Mouse (Mus musculus) hindbrain, embryonic 11.5 days (tissue): ENCODE measurements at regions not wholly inside any gene's neighbourhood (a gene's known extent, or its start where the extent isn't known, plus 50 kb on each side); places are given as distances from the start of the nearest gene placed in this dataset.

Experiments used
- ATAC-seq: fragments of 200-750 bp; cut with Nextera tagmentation; 2 replicates; pipeline ENCODE4 v1.8.0; 2017; ENCODE audit warnings: mild to moderate bottlenecking, moderate TSS enrichment, moderate library complexity; ENCODE audit not compliant: low FRiP score
- DNase-seq: peaks from one replicate; pipeline ENCODE4 v3.0.0-alpha.2; 2015; ENCODE audit warnings: low spot score
- H3K27ac ChIP-seq: fragments of 300-500 bp; sonication (generic); 2 replicates; pipeline ENCODE4 v1.5.1; 2014; ENCODE audit warnings: mild to moderate bottlenecking, low read depth, low read length
- H3K27me3 ChIP-seq: fragments of 300-500 bp; sonication (generic); 2 replicates; pipeline ENCODE4 v1.6.1; 2014; ENCODE audit warnings: mild to moderate bottlenecking, low read length, moderate library complexity, mixed read lengths; ENCODE audit not compliant: control insufficient read depth, insufficient read depth
- H3K36me3 ChIP-seq: fragments of 300-500 bp; sonication (generic); 2 replicates; pipeline ENCODE4 v1.6.1; 2014; ENCODE audit warnings: mild to moderate bottlenecking, low read length, moderate library complexity, mixed read lengths; ENCODE audit not compliant: control insufficient read depth, insufficient read depth
- H3K4me1 ChIP-seq: fragments of 300-500 bp; sonication (generic); replicated peaks from 2 replicates; pipeline ENCODE4 v1.6.1; 2014; ENCODE audit warnings: low read length, mixed read lengths; ENCODE audit not compliant: control insufficient read depth, insufficient read depth
- H3K4me2 ChIP-seq: fragments of 300-500 bp; sonication (generic); replicated peaks from 2 replicates; pipeline ENCODE4 v1.6.1; 2014; ENCODE audit warnings: mild to moderate bottlenecking, low read depth, low read length
- H3K4me3 ChIP-seq: fragments of 300-500 bp; sonication (generic); 2 replicates; pipeline ENCODE4 v1.5.1; 2014; ENCODE audit warnings: low read depth, low read length
- H3K9ac ChIP-seq: fragments of 300-500 bp; sonication (generic); 2 replicates; pipeline ENCODE4 v1.6.1; 2014; ENCODE audit warnings: low read depth, low read length
- H3K9me3 ChIP-seq: fragments of 300-500 bp; sonication (generic); 2 replicates; pipeline ENCODE4 v1.6.1; 2016; ENCODE audit warnings: low read length; ENCODE audit not compliant: control insufficient read depth
- WGBS: fragments of 180-500 bp; shearing (Covaris S2); extraction: QIAGEN DNeasy Blood & Tissue Kit; methylation state at CpG from one replicate; pipeline ENCODE4 v1.1.7; 2014; 5-methylcytosine and 5-hydroxymethylcytosine counted together

DNA sequence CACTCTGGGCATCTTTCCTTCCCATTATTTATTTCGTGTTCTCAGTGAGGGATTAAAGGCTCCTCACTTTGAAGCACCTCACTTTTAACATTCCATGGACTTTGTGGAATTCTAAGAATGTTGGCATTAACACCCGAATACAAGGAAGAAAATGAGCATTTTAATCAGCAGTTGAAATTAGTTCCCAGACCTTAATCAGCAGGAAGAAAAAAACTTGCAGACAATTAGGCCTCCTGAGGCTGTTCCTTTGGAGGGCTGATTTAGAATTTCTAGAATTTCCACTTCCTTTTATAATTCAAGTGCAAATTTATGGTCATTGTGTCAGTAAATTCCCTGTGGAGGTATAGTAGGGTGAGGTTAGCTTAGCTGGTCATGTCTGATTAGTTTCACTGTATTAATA is 407.6 kb downstream of the Dync2h1 start:
- 58% methylated on average over 2 of the region's 2 CpGs for WGBS
- ATAC-seq = no peak
- no peak for DNase-seq

DNA sequence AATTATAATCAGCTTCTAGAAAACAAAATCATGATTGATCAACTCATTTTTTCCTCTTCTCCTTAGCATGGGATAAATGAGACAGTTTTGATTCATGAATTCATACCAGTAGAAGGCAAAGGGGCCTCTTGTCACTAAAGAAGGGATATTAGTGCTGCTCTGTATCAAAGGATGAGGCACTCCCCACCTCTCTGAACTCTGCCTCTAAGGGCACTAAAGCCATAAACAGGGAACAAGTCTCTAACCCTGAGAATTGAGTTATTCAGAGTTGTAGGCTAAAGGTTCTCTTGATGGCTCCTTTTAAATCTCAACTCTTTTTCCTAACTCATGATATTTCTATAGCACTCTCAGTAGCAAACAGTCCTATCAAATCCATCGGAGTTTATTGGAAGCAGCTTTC is 442.8 kb downstream of the Dync2h1 start:
- Histone ChIP-seq H3K4me2 (no peak overlapping the region), H3K27me3 (no peaks in the 10 kb centered on the region), H3K9ac (no peak overlapping the region), H3K9me3 (no peaks in the 10 kb centered on the region), H3K36me3 (no peaks in the 10 kb centered on the region), H3K27ac (no peak overlapping the region), H3K4me3 (no peak overlapping the region), H3K4me1 (no peaks in the 10 kb centered on the region)
- no peak for DNase-seq
- WGBS = 97% methylated on average over 1 of the region's 1 CpGs
- ATAC-seq = no peak

More for the DNA sequence above, 407.6 kb downstream of the Dync2h1 start:
- H3K27ac ChIP-seq = no peak overlapping the region
- H3K4me2 ChIP-seq = no peak overlapping the region
- H3K4me1 ChIP-seq = no peaks in the 10 kb centered on the region
- H3K9me3 ChIP-seq = no peaks in the 10 kb centered on the region
- no peaks in the 10 kb centered on the region for H3K27me3 ChIP-seq
- no peaks in the 10 kb centered on the region for H3K36me3 ChIP-seq
- H3K9ac ChIP-seq = no peak overlapping the region
- no peak overlapping the region for H3K4me3 ChIP-seq

DNA sequence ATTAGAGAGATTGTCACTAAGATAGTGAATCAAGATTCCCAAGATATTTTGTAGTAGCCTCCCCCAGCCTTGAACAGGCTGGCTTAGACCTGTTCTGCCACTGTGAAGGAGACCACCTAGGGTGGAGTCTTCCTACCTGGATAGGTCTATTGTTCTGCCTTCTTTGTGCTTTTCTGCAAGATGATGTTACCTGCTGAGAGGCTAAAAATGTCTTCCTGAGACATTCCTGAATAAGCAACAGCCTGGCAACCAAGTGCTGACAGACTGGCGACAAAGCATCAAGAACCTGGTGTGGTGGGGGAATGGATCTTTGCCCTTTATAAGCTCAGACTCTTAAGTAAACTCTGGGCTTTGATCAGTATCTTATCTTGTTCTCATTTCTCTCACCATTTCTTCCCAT is 447.8 kb downstream of the Dync2h1 start:
- Histone ChIP-seq H3K4me3 (no peak overlapping the region), H3K36me3 (no peaks in the 10 kb centered on the region), H3K9me3 (no peaks in the 10 kb centered on the region), H3K9ac (no peak overlapping the region), H3K27me3 (no peaks in the 10 kb centered on the region), H3K4me1 (no peaks in the 10 kb centered on the region), H3K27ac (no peak overlapping the region), H3K4me2 (no peak overlapping the region)
- ATAC-seq (no peak), DNase-seq (no peak)
- WGBS = 72% methylated on average over 1 of the region's 1 CpGs

DNA sequence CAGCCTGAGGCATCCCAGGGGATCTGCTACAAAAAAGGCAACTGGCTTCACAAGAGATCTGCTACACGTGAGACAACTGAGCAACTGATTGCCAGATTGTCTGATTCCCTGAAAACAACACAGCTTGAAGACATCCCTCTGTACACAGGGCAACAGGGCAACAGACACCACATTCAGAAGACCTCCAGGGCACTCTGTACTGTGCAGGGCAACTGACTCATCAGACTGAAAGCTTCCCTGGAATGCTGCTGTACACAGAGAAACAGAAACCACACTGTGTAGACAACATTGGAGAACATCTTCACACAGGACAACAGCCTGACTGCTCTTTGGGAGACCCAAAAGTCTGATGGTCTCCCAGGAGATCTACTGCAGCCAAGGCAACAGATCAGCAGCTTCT is 456.8 kb upstream of the Ddi1 start:
- 50% methylated on average over 1 of the region's 1 CpGs for WGBS
- DNase-seq = no peak
- Histone ChIP-seq H3K9ac (no peak overlapping the region), H3K4me2 (no peak overlapping the region), H3K9me3 (no peaks in the 10 kb centered on the region), H3K36me3 (no peaks in the 10 kb centered on the region), H3K4me1 (no peaks in the 10 kb centered on the region), H3K27me3 (no peaks in the 10 kb centered on the region), H3K27ac (no peak overlapping the region), H3K4me3 (no peak overlapping the region)
- no peak for ATAC-seq

DNA sequence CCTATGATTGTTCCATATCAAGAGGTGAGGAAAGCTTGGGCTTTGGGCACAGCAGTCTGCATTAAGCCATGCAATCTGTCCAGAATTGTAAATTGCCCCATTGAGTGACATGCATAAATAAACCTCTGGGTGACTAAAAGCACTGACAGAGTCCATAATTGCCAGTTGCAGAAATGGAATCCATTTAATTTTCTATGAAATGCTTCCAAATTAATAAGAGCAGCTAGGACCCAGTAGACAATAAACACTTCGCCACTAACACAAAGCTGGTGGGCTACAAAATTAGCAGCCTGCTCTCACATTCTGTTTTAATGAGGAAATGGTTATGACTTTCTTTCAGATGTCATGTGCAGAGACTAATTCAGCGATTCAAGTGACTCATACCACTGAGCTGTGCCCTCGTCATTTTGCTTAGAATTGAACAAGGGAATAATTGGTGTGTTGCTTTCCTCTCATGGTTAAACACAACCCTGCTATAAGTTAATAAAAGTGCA is 407.6 kb upstream of the Ddi1 start:
- Histone ChIP-seq H3K36me3 (no peaks in the 10 kb centered on the region), H3K4me3 (no peak overlapping the region), H3K27ac (no peak overlapping the region), H3K4me1 (no peaks in the 10 kb centered on the region), H3K9ac (no peak overlapping the region), H3K9me3 (no peaks in the 10 kb centered on the region), H3K27me3 (no peaks in the 10 kb centered on the region), H3K4me2 (no peak overlapping the region)
- ATAC-seq = no peak
- DNase-seq = no peak
- 85% methylated on average over 3 of the region's 3 CpGs for WGBS

DNA sequence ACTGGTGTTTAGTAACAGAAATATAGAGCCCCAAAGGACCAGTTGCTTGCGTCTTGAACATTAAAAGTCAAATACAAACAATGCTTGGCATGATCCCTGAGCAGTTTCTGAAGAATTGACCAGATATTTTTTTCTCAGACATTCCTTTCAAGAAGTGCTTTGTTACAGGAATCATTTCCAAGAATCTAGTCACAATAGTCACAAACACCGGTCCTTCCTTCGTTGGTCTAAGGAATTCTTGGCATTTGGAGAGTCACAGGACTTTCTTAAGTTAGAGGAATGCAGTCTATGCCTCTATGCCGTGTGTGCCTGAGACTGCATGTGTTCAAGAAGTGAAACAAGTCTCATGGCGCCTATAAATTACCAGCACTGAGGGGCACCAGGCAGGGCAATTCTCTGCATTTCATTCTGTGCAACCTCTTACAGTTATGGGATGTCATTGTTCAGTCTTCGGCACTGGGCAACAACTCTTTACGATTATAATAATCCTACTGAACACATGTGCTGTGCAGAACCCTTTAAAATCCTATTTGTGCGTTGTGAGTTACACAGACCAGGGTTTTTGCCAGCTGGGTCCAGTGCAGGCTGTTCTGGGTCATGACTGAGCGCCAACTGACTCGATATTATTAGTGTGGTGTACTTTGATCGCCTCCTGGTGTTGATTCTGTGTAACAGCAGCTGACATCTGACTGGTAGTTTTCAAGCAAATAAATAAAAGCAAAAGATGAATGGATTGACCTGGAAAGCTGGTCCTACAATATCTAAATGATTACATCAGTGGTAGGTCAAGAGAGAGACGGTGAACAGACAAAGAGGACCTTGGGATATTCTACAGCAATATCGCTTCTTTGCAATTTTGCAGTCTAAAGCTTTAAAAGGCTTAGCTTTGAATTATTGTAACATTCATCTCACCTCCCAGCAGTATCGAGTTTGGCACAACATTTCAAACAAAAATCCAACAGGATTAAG is 398.6 kb upstream of the Ddi1 start:
- no peaks in the 10 kb centered on the region for H3K27me3 ChIP-seq
- no peaks in the 10 kb centered on the region for H3K9me3 ChIP-seq
- WGBS = 53% methylated on average over 14 of the region's 14 CpGs
- H3K4me1 ChIP-seq = no peaks in the 10 kb centered on the region
- H3K4me2 ChIP-seq = no peak overlapping the region
- no peak overlapping the region for H3K27ac ChIP-seq
- no peaks in the 10 kb centered on the region for H3K36me3 ChIP-seq
- H3K9ac ChIP-seq = no peak overlapping the region
- H3K4me3 ChIP-seq = no peak overlapping the region
- ATAC-seq (peak; percentile 87), DNase-seq (peak; percentile 58)

DNA sequence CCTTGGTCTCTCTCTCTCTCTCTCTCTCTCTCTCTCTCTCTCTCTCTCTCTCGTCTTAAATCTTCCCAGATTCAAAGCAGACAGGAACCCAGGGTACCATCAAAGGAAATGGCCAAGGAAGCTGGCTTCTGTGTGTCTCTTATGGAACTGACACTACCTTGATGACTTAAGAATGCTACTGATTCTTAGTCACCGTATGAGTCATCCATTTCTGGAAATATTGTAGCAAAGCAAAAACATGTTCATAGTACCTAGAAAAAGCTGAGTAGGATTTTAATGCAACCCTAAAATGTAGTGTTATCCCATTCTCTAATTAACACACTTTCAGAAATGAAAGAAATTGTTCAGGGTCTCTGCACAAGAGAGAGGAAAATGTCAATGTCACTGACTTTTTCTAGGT is 396.0 kb upstream of the Ddi1 start:
- H3K27me3 ChIP-seq = no peaks in the 10 kb centered on the region
- no peak overlapping the region for H3K9ac ChIP-seq
- WGBS = 89% methylated on average over 2 of the region's 2 CpGs
- DNase-seq (no peak), ATAC-seq (no peak)
- no peak overlapping the region for H3K4me2 ChIP-seq
- H3K4me3 ChIP-seq = no peak overlapping the region
- H3K36me3 ChIP-seq = no peaks in the 10 kb centered on the region
- no peak overlapping the region for H3K27ac ChIP-seq
- no peaks in the 10 kb centered on the region for H3K4me1 ChIP-seq
- H3K9me3 ChIP-seq = no peaks in the 10 kb centered on the region

DNA sequence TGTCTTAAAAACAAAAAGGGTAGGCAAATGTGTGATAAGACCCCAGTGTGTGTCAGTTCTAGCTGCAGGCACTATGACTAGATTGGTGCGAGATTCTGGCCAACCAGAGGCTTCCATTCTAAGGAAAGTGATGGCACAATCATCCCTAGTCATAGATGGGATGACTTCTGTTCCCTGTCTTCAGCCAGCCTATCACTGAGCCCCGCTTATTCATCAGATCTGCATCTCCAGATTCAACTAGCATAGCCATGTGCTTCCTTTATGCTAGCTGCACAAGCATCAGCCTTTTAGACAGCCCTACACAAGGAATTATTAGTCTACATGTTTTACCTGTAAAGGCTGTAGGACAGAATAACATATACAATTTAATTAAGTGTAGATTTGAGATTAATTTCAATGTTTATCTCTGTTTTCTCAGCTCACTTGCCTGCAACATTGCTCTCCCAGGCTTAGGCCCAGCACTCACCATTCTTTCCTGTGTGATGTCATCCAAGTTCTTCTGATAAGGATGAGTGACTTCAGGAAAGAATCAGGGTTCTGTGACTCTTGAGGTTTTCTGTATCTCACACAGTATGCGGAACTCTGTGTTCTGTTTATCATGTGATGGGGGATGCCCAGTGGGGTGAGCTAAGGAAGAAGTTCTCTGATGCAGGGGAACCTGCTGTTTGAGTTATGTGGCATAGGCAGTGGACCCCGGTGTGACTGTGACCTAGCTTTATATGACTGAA is 382.8 kb upstream of the Ddi1 start:
- Histone ChIP-seq H3K9ac (no peak overlapping the region), H3K9me3 (no peaks in the 10 kb centered on the region), H3K27me3 (no peaks in the 10 kb centered on the region), H3K36me3 (no peaks in the 10 kb centered on the region), H3K27ac (no peak overlapping the region), H3K4me2 (no peak overlapping the region), H3K4me1 (no peaks in the 10 kb centered on the region), H3K4me3 (no peak overlapping the region)
- ATAC-seq (no peak), DNase-seq (no peak)
- WGBS = 81% methylated on average over 4 of the region's 4 CpGs
